Mouse (Mus musculus): ENCODE data around the gene Egfl8.

- no peak for TF ChIP-seq TAL1 (IDR thresholded peaks at IDR 0.05; ENCODE audit: low read length)
- TF ChIP-seq GATA1 (IDR thresholded peaks at IDR 0.05; ENCODE audit: low read length), result no peak
Measured at GRCm38 (mm10) chr17:34569919-34570318, 45.9 kb downstream of the Egfl8 start.
